Mouse (Mus musculus): ENCODE results near the gene Fgfr2.
A peak's percentile ranks its signal among the peaks of the same experiment; 100 is the strongest.

Fgfr2 gene

GRCm38 (mm10) chr7:132888518-132889249 is 234.5 kb downstream of the Fgfr2 start:
- no peak for DNase-seq (ENCODE audit: low spot score)

- no peak for DNase-seq (ENCODE audit: low spot score)
Observed at GRCm38 (mm10) chr7:132888052-132888451, 235.1 kb downstream of the Fgfr2 start.

- peak; percentile 21 for DNase-seq (ENCODE audit: low spot score)
Observed at GRCm38 (mm10) chr7:132887019-132887804, 235.9 kb downstream of the Fgfr2 start.

- no peak for DNase-seq (ENCODE audit: low spot score)
Observed at GRCm38 (mm10) chr7:132884031-132884430, 239.1 kb downstream of the Fgfr2 start.

- DNase-seq (ENCODE audit: low spot score), result no peak
Observed at GRCm38 (mm10) chr7:132882343-132882742, 240.8 kb downstream of the Fgfr2 start.

- DNase-seq (ENCODE audit: low spot score), result no peak
Observed at GRCm38 (mm10) chr7:132880276-132880675, 242.9 kb downstream of the Fgfr2 start.

- DNase-seq (ENCODE audit: low spot score), result no peak
Observed at GRCm38 (mm10) chr7:132875391-132876086, 247.6 kb downstream of the Fgfr2 start.

GRCm38 (mm10) chr7:132873043-132873442 is 250.1 kb downstream of the Fgfr2 start:
- DNase-seq (ENCODE audit: low spot score), result no peak

GRCm38 (mm10) chr7:132866316-132866715 is 256.8 kb downstream of the Fgfr2 start:
- DNase-seq (ENCODE audit: low spot score), result no peak

- peak; percentile 78 for DNase-seq (ENCODE audit: low spot score)
Observed at GRCm38 (mm10) chr7:132859042-132859958, 263.9 kb downstream of the Fgfr2 start, which contains the start of gene Abraxas2. Abraxas2 (plus strand) TSS chr7:132859225.

- DNase-seq (ENCODE audit: low spot score), result peak; percentile 35
Observed at GRCm38 (mm10) chr7:132858043-132858608, 265.0 kb downstream of the Fgfr2 start.

- no peak for DNase-seq (ENCODE audit: low spot score)
Observed at GRCm38 (mm10) chr7:132856083-132856482, 267.1 kb downstream of the Fgfr2 start.

GRCm38 (mm10) chr7:132853946-132854345 is 269.2 kb downstream of the Fgfr2 start:
- DNase-seq (ENCODE audit: low spot score), result no peak

GRCm38 (mm10) chr7:132853361-132853760 is 269.8 kb downstream of the Fgfr2 start:
- DNase-seq (ENCODE audit: low spot score), result no peak

- DNase-seq (ENCODE audit: low spot score), result peak; percentile 78
Observed at GRCm38 (mm10) chr7:132852173-132852844, 270.8 kb downstream of the Fgfr2 start, which contains the start of gene Eef1akmt2. Eef1akmt2 (minus strand) TSS chr7:132852673.

GRCm38 (mm10) chr7:132843152-132843551 is 280.0 kb downstream of the Fgfr2 start:
- DNase-seq (ENCODE audit: low spot score), result no peak

GRCm38 (mm10) chr7:132842455-132842854 is 280.7 kb downstream of the Fgfr2 start:
- DNase-seq (ENCODE audit: low spot score), result no peak

GRCm38 (mm10) chr7:132841287-132841686 is 281.9 kb downstream of the Fgfr2 start:
- DNase-seq (ENCODE audit: low spot score), result no peak

GRCm38 (mm10) chr7:132830955-132831354 is 292.2 kb downstream of the Fgfr2 start:
- no peak for DNase-seq (ENCODE audit: low spot score)

GRCm38 (mm10) chr7:132824346-132825022 is 298.7 kb downstream of the Fgfr2 start:
- no peak for DNase-seq (ENCODE audit: low spot score)

Data from adipocyte (in vitro differentiated cells).